Mouse (Mus musculus) bone marrow, adult 2 months (tissue): ENCODE data around the gene Mrpl24.

Experiments used
- CTCF ChIP-seq: fragments of 200-500 bp; IDR thresholded peaks from 2 replicates; pipeline ENCODE4 v1.5.1; 2011; ENCODE audit warnings: low read length, control low read depth; ENCODE audit not compliant: control insufficient read depth, insufficient read depth
- POLR2A ChIP-seq: fragments of 200-500 bp; IDR thresholded peaks from 2 replicates; pipeline ENCODE4 v1.6.1; 2011; ENCODE audit warnings: low read depth, mild to moderate bottlenecking, control low read depth, low read length, borderline replicate concordance; ENCODE audit not compliant: control insufficient read depth

DNA sequence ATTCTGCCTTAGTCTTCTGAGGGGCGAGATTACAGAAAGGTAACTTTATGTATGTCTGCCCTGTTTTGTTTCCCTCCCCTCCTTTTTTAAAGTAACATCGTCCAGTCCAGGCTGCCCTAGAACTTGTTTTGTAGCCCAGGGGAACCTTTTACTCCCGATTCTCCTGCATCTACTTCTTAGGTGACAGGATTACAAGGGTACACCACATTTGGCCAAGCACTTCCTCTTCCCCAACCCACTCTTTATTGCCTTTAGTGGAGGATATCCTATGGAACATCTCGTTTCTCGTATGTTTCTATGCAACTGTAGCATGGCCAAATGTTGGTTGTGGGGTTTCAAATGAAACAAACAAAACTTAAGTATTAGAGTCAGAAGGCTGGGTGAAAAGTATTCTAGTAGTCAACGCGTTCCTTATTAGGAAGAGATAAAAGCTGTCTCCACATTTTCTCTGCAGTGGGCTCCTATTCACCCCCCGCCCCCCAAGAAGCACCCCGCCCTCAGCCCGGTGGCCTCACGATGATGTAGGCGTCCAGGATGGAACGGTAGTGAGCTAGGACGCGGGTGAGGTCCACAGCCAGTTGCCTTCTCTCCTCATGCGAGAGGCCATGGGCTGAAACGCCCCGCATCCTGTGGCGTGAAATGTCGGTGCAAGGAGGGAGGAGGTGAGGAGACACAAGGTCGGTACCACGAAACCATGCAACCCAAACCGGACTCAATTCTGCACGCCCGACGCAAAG lies 10.2 kb downstream of the Mrpl24 start:
- TF ChIP-seq POLR2A = no peak
- TF ChIP-seq CTCF = no peak
